In genomic region chr14:16248603-16249157, GRCm38 (mm10) we compare ENCODE assay signal across 8 mouse cellular contexts. TPM values are rescaled to one million over a fixed set of nuclear protein-coding genes. Genes with fewer than 3 reads are reported as not detected.
DNase-seq lines count a peak whose midpoint lies in the region; ATAC-seq and TF ChIP-seq lines count a peak whose summit lies in the region.

No protein-coding gene starts in this region.

- no peaks in the 10 kb centered on the region for H3K9me3 ChIP-seq in limb, embryonic 13.5 days
- no peaks in the 10 kb centered on the region for H3K9me3 ChIP-seq in stomach, embryonic 16.5 days (replicated peaks; ENCODE audit: control insufficient read depth, low read length)

- no peak for TF ChIP-seq CTCF in cerebellum, adult 2 months (IDR thresholded peaks at IDR 0.05; ENCODE audit: borderline replicate concordance, insufficient read depth, low read depth, low read length)
- no peak for TF ChIP-seq CTCF in spleen, adult 2 months (IDR thresholded peaks at IDR 0.05; ENCODE audit: extremely low read depth, insufficient read depth, insufficient read length, insufficient replicate concordance)

- peak; percentile 5; the same call in 1 of the 2 replicates for ATAC-seq in limb, embryonic 13.5 days (ENCODE audit: low FRiP score, low read depth)
- no peak for ATAC-seq in stomach, embryonic 16.5 days (ENCODE audit: insufficient read depth, low FRiP score)

- 8% methylated on average over 9 of the region's 9 CpGs for WGBS in cerebellum, adult 2 months
- WGBS in spleen, adult 2 months: 10% methylated on average over 9 of the region's 9 CpGs
- 15% methylated on average over 9 of the region's 9 CpGs for WGBS in limb, embryonic 13.5 days
- 14% methylated on average over 9 of the region's 9 CpGs for WGBS in stomach, embryonic 16.5 days

- peak overlapping the region; percentile 96 for H3K4me3 ChIP-seq in cerebellum, adult 2 months (replicated peaks; ENCODE audit: insufficient read depth, low read depth, low read length)
- peak overlapping the region; percentile 66 for H3K4me3 ChIP-seq in spleen, adult 2 months (ENCODE audit: extremely low read depth, insufficient read depth, insufficient read length)
- peak overlapping the region; percentile 73 for H3K4me3 ChIP-seq in limb, embryonic 13.5 days
- H3K4me3 ChIP-seq in stomach, embryonic 16.5 days (replicated peaks; ENCODE audit: low read length): peak overlapping the region; percentile 80

- no peaks in the 10 kb centered on the region for H3K27me3 ChIP-seq in cerebellum, adult 2 months (ENCODE audit: control insufficient read depth, insufficient read depth, low read length)
- H3K27me3 ChIP-seq in spleen, adult 2 months (ENCODE audit: control insufficient read depth, insufficient read depth, low read length): no peaks in the 10 kb centered on the region
- H3K27me3 ChIP-seq in limb, embryonic 13.5 days: no peaks in the 10 kb centered on the region
- no peaks in the 10 kb centered on the region for H3K27me3 ChIP-seq in stomach, embryonic 16.5 days (ENCODE audit: control insufficient read depth, insufficient read depth, low read length)

- H3K9ac ChIP-seq in limb, embryonic 13.5 days: peak overlapping the region; percentile 95
- H3K9ac ChIP-seq in stomach, embryonic 16.5 days (ENCODE audit: low read length): peak overlapping the region; percentile 97

- H3K4me2 ChIP-seq in limb, embryonic 13.5 days (replicated peaks): peak overlapping the region; percentile 80
- peak overlapping the region; percentile 85 for H3K4me2 ChIP-seq in stomach, embryonic 16.5 days (ENCODE audit: low read depth, low read length)

- H3K36me3 ChIP-seq in spleen, adult 2 months (ENCODE audit: control insufficient read depth, insufficient read depth, low read length): no peaks in the 10 kb centered on the region
- no peaks in the 10 kb centered on the region for H3K36me3 ChIP-seq in limb, embryonic 13.5 days
- H3K36me3 ChIP-seq in stomach, embryonic 16.5 days (ENCODE audit: control insufficient read depth, insufficient read depth, low read length): no peaks in the 10 kb centered on the region

- peaks cover 6% of the 10 kb centered on the region; the same call in 1 of the 2 replicates for H3K4me1 ChIP-seq in cerebellum, adult 2 months (ENCODE audit: control insufficient read depth, insufficient read depth, low read length)
- peaks cover 3% of the 10 kb centered on the region; the same call in 1 of the 2 replicates for H3K4me1 ChIP-seq in spleen, adult 2 months (ENCODE audit: control insufficient read depth, insufficient read depth, insufficient read length)
- peaks cover 19% of the 10 kb centered on the region for H3K4me1 ChIP-seq in limb, embryonic 13.5 days
- H3K4me1 ChIP-seq in stomach, embryonic 16.5 days (ENCODE audit: control insufficient read depth, insufficient read depth, low read length): peaks cover 21% of the 10 kb centered on the region; the same call in 1 of the 2 replicates

- no peak for DNase-seq in cerebellum, adult 2 months
- no peak for DNase-seq in cerebellum, adult 11 months
- no peak for DNase-seq in spleen, adult 2 months (ENCODE audit: low read depth in 1 of 2, low spot score in 2 of 2)
- no peak for DNase-seq in spleen, postnatal 36 days (ENCODE audit: low spot score in 2 of 2)
- DNase-seq in cerebellum, adult 11-12 months: no peak
- DNase-seq in layer of hippocampus, postnatal 25 days (ENCODE audit: extremely low spot score in 1 of 2, low spot score in 1 of 2): no peak

- H3K27ac ChIP-seq in cerebellum, adult 2 months (ENCODE audit: insufficient read depth, low read length): no peak overlapping the region
- H3K27ac ChIP-seq in spleen, adult 2 months (ENCODE audit: insufficient read depth, low read length): no peak overlapping the region
- no peak overlapping the region for H3K27ac ChIP-seq in limb, embryonic 13.5 days
- H3K27ac ChIP-seq in stomach, embryonic 16.5 days (ENCODE audit: low read length): no peak overlapping the region

- no peak for TF ChIP-seq POLR2A in cerebellum, adult 2 months (IDR thresholded peaks at IDR 0.05; ENCODE audit: borderline replicate concordance, insufficient read depth, low read length)
- TF ChIP-seq POLR2A in spleen, adult 2 months (IDR thresholded peaks at IDR 0.05; ENCODE audit: low read depth, low read length): no peak

RNA-seq across cellular contexts. Expression of gene Ngly1, which starts 0.4 kb away (rescaled TPM):
- polyA plus RNA-seq in cerebellum, adult 2 months (2012; rRNA removed): 21.4 and 23.7 TPM in 2 replicates
- polyA plus RNA-seq in spleen, adult 2 months (2012; rRNA removed): 19.8 and 27.1 TPM in 2 replicates
- 41.7 and 48.7 TPM in 2 replicates for polyA plus RNA-seq in limb, embryonic 13.5 days (2015; fragmentation: Nextera tagmentation; extraction: Ambion mirVana)
- polyA plus RNA-seq in stomach, embryonic 16.5 days (2015; fragmentation: Nextera tagmentation; extraction: Ambion mirVana): 40.8 and 44.9 TPM in 2 replicates
- 10 to 100 TPM; 31.9 to 32.7 TPM for total RNA-seq in layer of hippocampus, postnatal 25 days (2021)

RNA-seq across cellular contexts. Expression of gene Oxsm, which starts 0.9 kb away (rescaled TPM):
- 6.0 and 7.2 TPM in 2 replicates for polyA plus RNA-seq in cerebellum, adult 2 months (2012; rRNA removed)
- 2.7 and 2.9 TPM in 2 replicates for polyA plus RNA-seq in spleen, adult 2 months (2012; rRNA removed)
- polyA plus RNA-seq in limb, embryonic 13.5 days (2015; fragmentation: Nextera tagmentation; extraction: Ambion mirVana): 1.4 and 1.6 TPM in 2 replicates
- 4.2 and 4.3 TPM in 2 replicates for polyA plus RNA-seq in stomach, embryonic 16.5 days (2015; fragmentation: Nextera tagmentation; extraction: Ambion mirVana)
- total RNA-seq in layer of hippocampus, postnatal 25 days (2021): 1 to 10 TPM; 8.2 to 9.5 TPM
